Mouse (Mus musculus) thymus, postnatal 10 days (tissue): Measurements from ENCODE around the gene Pnpla1.
A peak's percentile ranks its signal among the peaks of the same experiment; 100 is the strongest.

Experiments
- DNase-seq, 2 experiments: peaks; one replicate each; pipeline ENCODE4 v3.0.0; 2021; ENCODE audit warnings: low spot score in 2 of 2

The Pnpla1 gene

GRCm38 (mm10) chr17:28885231-28885630, 27.0 kb downstream of the Pnpla1 start:
- no peak for DNase-seq

GRCm38 (mm10) chr17:28886266-28886665, 28.1 kb downstream of the Pnpla1 start:
- DNase-seq, result no peak

- DNase-seq, result no peak
Measured at GRCm38 (mm10) chr17:28894050-28894767, 36.0 kb downstream of the Pnpla1 start.

GRCm38 (mm10) chr17:28895217-28895875, 37.1 kb downstream of the Pnpla1 start:
- DNase-seq, result no peak

GRCm38 (mm10) chr17:28896095-28896780, 38.0 kb downstream of the Pnpla1 start:
- no peak for DNase-seq

GRCm38 (mm10) chr17:28897817-28898216, 39.6 kb downstream of the Pnpla1 start:
- DNase-seq, result no peak

- no peak for DNase-seq
Measured at GRCm38 (mm10) chr17:28898249-28898648, 40.0 kb downstream of the Pnpla1 start.

- no peak for DNase-seq
Measured at GRCm38 (mm10) chr17:28899427-28899826, 41.2 kb downstream of the Pnpla1 start.

GRCm38 (mm10) chr17:28901559-28901958, 43.3 kb downstream of the Pnpla1 start:
- DNase-seq, result no peak

GRCm38 (mm10) chr17:28904546-28905376, 46.5 kb downstream of the Pnpla1 start:
- DNase-seq, result peak; percentile 30 to 70

GRCm38 (mm10) chr17:28905377-28905916, 47.2 kb downstream of the Pnpla1 start:
- DNase-seq, result no peak

GRCm38 (mm10) chr17:28907959-28908358, 49.7 kb downstream of the Pnpla1 start:
- no peak for DNase-seq

- DNase-seq, result peak; percentile 48 to 76
Measured at GRCm38 (mm10) chr17:28909252-28909941, 51.2 kb downstream of the Pnpla1 start.

- no peak for DNase-seq
Measured at GRCm38 (mm10) chr17:28910139-28910538, 51.9 kb downstream of the Pnpla1 start.

- no peak for DNase-seq
Measured at GRCm38 (mm10) chr17:28913200-28913599, 55.0 kb downstream of the Pnpla1 start.

GRCm38 (mm10) chr17:28913940-28914339, 55.7 kb downstream of the Pnpla1 start:
- DNase-seq, result no peak

GRCm38 (mm10) chr17:28915060-28915628, 56.9 kb downstream of the Pnpla1 start, which contains the start of gene 4930539E08Rik:
Gene 4930539E08Rik (minus strand): TSS chr17:28915324.
- DNase-seq, result no peak

- DNase-seq, result no peak
Measured at GRCm38 (mm10) chr17:28916520-28916919, 58.3 kb downstream of the Pnpla1 start.

GRCm38 (mm10) chr17:28921086-28921485, 62.9 kb downstream of the Pnpla1 start:
- DNase-seq, result no peak

GRCm38 (mm10) chr17:28922096-28922495, 63.9 kb downstream of the Pnpla1 start:
- DNase-seq, result no peak
